Mouse (Mus musculus) B cell, adult 2 months (primary cell): ENCODE measurements at regions not wholly inside any gene's neighbourhood (a gene's known extent, or its start where the extent isn't known, plus 50 kb on each side); places are given as distances from the start of the nearest gene placed in this dataset.

Experiments used
- DNase-seq, 2 experiments: peaks; one replicate each; pipeline ENCODE4 v3.0.0; 2022

GRCm38 (mm10) chr3:78901016-78901837 lies 385.1 kb downstream of the Rapgef2 start:
- DNase-seq = no peak

DNA sequence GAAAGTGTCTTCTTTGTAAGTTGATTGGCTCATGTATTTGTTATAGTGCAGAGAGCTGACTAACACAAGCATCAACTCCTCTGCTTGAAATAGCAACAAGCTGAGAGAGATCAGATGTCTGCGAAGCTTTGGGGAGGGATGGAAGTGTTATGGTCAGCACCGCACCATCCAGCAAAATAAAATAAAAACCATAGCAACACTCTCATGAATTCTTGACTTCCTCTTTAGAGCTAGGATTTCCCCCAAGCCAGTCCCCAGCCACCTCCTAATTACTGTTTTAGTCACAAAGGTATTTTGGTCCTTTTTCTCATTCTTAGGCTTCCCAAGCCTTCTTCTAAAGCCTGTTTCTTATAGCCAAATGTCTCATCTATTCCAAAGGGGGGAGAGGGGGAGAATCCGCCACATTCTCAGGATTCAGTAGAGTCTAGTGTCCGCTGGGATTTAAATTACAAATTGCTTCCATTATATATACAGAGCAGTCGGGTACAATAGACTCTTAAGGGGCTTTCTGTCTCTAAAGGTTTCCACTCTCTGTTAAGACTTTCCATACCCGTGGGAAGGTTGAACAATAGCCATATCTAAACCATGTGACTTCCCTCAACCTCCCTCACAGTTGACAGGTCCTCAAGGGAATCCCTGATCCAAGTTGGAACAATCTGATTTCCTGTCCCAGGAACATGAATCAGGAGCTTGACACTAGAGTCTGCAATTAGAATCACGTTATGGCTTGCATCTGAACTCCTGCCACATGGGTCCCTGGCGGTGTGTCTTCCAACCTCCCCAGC lies 386.7 kb downstream of the Rapgef2 start:
- DNase-seq = peak; percentile 16 to 25

DNA sequence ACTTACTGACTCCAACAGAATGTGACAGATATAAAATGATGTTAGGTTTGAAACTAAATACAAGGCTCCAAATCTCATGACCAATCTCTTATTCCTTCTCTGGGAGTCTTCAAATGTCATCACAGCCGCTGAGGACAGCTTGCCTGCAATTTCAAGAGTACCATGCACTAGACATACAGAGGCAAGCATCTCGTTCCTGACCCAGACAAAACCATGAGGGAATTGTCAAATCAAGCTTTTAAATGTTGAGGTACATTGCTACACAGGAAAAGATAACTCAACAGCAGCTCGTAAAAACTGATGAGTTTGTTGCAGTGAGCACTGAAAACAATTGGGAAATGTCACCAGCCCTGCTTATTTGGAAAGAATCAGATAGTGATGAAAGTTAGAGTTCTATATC lies 397.0 kb downstream of the Rapgef2 start:
- no peak for DNase-seq

- DNase-seq = no peak
Measured at GRCm38 (mm10) chr3:78884715-78885114, 401.6 kb downstream of the Rapgef2 start.

DNA sequence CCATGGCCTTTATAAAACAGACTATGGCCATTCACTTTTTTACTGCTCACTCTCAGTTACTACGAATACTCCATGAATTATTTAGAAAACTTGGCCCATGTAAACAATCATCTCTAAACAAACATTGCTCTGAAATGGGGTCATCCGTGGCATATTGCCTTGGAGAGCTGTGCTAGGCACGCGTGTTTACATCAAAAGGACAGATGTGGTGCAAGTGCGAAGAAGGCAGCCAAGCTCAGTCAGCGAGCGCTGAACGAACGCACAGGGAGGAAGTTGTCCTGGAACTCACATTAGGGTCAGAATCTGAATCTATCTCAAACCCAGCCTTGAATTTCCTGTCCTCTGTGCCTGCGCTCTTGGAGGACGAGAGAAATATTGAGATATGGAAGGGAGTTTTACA lies 402.3 kb downstream of the Rapgef2 start:
- no peak for DNase-seq

DNA sequence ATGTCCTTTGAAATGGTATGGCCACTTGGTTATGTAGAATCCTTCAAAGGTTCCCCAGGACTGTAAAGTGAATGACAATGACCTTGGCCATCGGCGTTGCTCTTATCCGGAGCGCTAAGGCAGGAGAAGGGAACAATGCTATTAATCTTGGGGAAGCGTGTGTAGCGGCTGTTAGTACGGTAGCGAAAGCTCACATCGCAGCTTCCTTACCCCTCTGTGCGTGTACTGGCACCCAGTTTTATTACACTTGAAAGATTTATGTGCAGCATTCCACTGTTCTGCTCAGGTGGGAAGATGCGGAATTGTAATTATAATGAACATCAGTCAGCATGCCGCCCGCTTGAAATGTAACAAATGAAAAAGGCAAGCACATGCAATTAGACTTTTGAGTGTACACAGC lies 406.2 kb downstream of the Rapgef2 start:
- DNase-seq = no peak

DNA sequence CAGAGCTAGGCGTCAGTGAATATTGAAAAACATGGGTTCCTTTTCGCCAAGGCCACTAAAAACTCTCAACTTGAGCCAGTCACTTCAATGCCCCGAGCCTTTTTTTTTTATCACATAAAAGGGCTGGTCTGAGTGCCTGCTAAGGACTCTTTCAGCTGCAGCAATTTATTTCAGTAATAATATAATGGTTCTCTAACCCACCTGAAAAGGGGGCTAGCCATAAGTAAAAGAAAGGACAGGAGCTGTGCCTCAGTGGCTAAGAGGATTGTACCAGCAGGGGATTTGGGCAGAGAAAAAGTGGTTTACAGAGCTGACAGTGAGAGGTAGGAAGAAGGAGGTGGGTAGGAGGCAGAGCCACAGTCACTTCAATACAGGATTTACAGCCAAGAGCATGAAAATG lies 409.0 kb downstream of the Rapgef2 start:
- DNase-seq = no peak

- no peak for DNase-seq
Measured at GRCm38 (mm10) chr3:78866896-78867295, 419.4 kb downstream of the Rapgef2 start.

- no peak for DNase-seq
Measured at GRCm38 (mm10) chr3:78866083-78866726, 420.1 kb downstream of the Rapgef2 start.

- DNase-seq = no peak
Measured at GRCm38 (mm10) chr3:78863005-78863404, 423.3 kb downstream of the Rapgef2 start.

DNA sequence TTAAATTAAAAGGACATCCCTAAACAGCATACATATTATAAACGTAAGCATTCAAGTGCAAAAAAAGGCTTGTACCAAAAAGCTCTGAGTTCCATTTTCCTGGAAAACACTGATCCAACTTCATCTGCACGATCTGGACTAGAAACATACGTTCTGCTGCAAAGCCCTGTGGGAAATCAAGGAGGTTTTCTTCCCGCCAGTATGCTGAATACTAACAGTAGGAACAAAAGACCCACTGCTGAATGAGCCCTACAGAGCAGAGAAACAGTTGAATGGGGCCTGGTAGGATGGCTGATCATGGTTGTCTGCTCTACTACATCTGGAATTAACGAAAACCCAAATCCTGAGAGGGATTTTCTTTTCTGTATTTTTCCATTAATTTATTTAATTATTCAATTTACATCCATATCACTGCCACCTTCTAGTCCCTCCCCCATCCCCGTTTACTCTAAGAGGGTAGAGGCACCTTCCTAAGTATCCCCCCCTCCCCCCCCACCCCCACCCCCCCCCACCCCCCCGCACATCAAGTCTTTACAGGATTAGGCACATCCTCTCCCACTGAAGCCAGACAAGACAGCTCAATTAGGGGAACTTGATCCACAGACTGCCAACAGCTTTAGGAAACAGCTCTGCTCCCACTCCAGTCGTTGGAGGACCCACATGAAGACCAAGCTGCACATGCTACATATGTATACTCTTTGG lies 439.5 kb downstream of the Rapgef2 start:
- no peak for DNase-seq

DNA sequence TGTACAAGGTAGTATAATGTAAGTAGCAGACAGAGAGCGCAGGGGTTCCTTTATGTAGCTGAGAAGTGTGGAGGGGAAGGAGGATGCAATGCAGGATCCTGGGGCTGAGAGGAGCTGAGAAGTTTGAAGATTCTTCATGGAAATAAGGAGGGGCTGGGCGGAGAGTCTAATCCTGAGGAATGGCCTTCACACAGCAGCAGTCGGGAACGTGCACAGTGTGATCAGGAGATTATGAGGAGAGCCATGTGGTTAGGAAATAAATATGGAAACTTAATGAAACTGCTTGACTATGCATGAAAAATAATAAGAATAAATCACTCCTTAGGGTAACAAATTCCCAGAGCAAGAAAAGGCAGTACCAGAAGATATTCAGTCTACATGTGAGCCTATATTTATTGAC lies 445.1 kb downstream of the Rapgef2 start:
- no peak for DNase-seq

DNA sequence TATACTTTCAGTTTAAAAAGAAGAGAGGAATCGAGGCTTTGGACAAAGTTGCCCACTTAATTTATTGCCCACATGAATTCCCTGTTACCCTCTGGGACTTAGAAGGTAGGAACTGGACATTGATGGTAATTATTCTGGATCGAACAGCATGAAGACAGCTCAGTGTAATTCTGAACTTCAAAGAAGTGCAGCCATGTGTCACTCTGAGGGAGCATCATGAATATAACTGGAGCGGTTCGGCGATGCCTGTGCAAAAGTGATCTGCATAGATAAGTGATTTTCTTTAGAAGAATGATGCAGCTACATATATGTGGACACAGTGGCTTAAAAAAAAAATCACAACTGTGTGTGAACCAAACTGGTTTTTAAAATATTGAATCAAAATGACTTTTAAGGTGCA lies 449.5 kb downstream of the Rapgef2 start:
- DNase-seq = no peak

DNA sequence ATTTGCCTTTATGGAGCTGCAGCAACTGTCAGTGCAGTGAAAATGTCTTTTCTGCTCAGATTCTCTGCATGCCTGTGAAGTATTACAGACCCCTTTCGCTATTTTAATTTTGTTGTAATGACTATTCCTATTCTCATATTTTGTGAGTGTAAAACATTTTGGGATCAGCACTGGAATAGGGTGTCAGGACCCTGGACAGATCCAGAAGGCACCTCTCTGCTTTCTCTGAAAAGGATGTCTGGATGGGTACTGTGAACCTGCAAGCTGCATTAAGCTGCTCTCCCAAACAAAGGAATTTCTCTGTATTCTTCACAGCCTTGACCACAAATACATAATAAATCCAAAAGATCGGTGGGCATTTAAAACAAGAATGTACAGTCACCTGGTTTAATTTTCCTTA lies 460.8 kb downstream of the Rapgef2 start:
- no peak for DNase-seq

GRCm38 (mm10) chr3:78812425-78812824 lies 473.9 kb downstream of the Rapgef2 start:
- DNase-seq = no peak

GRCm38 (mm10) chr3:78810431-78811152 lies 475.7 kb downstream of the Rapgef2 start:
- no peak for DNase-seq

DNA sequence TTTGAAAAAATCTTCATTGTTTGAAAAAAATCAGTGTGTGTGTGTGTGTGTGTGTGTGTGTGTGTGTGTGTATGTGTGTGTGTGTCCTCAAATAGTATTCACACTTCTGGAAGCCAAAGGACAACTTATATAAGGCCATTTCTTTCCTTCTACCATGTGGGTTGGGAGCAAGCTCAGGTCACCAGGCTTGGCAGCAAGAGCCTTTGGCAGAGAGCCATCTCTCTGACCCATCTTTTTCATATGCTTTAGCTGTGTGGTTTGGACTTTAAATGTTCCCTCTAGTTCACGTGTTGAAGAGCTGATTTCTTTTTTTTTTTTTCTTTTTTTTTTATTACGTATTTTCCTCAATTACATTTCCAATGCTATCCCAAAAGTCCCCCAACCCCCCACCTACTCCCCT lies 483.1 kb downstream of the Rapgef2 start:
- DNase-seq = no peak

DNA sequence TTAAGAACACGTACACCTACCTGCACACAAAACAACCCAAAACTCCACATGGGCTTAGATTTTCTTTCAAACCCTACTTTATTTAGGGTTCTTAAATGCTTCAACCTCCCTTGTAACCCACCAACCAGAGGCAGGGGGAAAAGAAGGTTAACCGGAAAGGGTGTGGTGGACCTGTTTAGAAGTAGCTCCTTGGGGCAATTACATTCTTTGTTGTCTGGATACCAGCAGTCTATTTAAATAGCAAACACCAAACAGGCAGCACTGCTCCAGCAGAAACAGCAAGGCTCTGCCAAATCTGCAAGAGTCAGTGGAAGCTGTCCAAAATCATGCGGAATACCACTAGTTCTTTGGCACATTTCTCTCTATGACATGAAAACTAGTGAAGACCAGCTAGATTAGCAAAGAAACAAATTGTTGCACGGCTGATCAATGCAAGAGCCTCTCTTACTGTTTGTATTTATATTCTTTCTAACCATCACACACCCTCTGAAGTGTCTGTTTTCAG lies 490.3 kb downstream of the Rapgef2 start:
- no peak for DNase-seq

- no peak for DNase-seq
Measured at GRCm38 (mm10) chr3:78792440-78793057, 493.8 kb downstream of the Rapgef2 start.

- DNase-seq = no peak
Measured at GRCm38 (mm10) chr3:78782766-78783165, 503.6 kb downstream of the Rapgef2 start.

- no peak for DNase-seq
Measured at GRCm38 (mm10) chr3:78755686-78756476, 530.4 kb downstream of the Rapgef2 start.
